ENCODE assay signal across 9 mouse cellular contexts in the genomic region with DNA sequence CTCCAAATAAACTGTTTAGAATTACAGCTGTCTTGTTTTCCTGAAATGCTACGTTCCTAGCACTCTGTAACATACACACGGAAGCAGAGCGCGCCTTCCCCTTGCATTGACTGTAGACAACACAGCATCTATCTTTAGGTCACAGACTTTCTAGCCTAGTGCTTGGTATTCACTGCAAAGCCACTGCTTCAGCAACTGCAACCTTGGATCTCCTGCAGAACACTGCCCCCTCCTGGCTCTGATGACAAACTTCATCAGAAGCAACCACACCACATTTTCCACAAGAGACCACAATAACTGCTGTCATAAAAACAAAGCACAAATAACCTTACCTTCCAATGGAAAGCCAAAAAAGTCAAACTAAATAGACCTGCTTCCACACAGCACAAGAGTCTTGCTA. TPM values are rescaled to one million over a fixed set of nuclear protein-coding genes. Genes with fewer than 3 reads are reported as not detected.
A peak's percentile ranks its signal among the peaks of the same experiment; 100 is the strongest.
DNase-seq lines count a peak whose midpoint lies in the region; ATAC-seq and TF ChIP-seq lines count a peak whose summit lies in the region.
"Had no signal": no experiment of that assay in that cellular context is flagged by ENCODE, and none has a peak within 500 bp of the region (broad histone marks: within the 10 kb centered on the region; RNA-seq: fewer than 3 reads in every experiment).

No protein-coding gene starts in this region.

- no peak overlapping the region for H3K4me3 ChIP-seq in thymus, adult 2 months (ENCODE audit: control insufficient read depth, insufficient read depth, low read length)
- H3K4me3 ChIP-seq in bone marrow, adult 2 months (replicated peaks; ENCODE audit: control insufficient read depth, low read depth, low read length): no peak overlapping the region
- no peak overlapping the region for H3K4me3 ChIP-seq in embryonic fibroblast, embryonic 13.5 days (ENCODE audit: insufficient read depth, low read length)
- no peak overlapping the region for H3K4me3 ChIP-seq in hindbrain, embryonic 11.5 days (ENCODE audit: low read depth, low read length)
- no peak overlapping the region for H3K4me3 ChIP-seq in limb, embryonic 10.5 days

- H3K9ac ChIP-seq in hindbrain, embryonic 11.5 days (ENCODE audit: low read depth, low read length): no peak overlapping the region

- H3K27me3 ChIP-seq in thymus, adult 2 months (ENCODE audit: control insufficient read depth, insufficient read depth, low read length): no peaks in the 10 kb centered on the region
- H3K27me3 ChIP-seq in hindbrain, embryonic 11.5 days (ENCODE audit: control insufficient read depth, insufficient read depth, low read length): no peaks in the 10 kb centered on the region
- H3K27me3 ChIP-seq in limb, embryonic 10.5 days (ENCODE audit: low read depth, poor library complexity, severe bottlenecking): no peaks in the 10 kb centered on the region

- H3K36me3 ChIP-seq in thymus, adult 2 months (ENCODE audit: control insufficient read depth, insufficient read depth, low read length): peaks cover 10% of the 10 kb centered on the region
- H3K36me3 ChIP-seq in hindbrain, embryonic 11.5 days (ENCODE audit: control insufficient read depth, insufficient read depth, low read length): no peaks in the 10 kb centered on the region
- peaks cover 13% of the 10 kb centered on the region for H3K36me3 ChIP-seq in limb, embryonic 10.5 days

- DNase-seq in thymus, adult 2 months: peak; percentile 62
- DNase-seq in thymus, adult 18-20 months: no peak
- DNase-seq in hindbrain, embryonic 11.5 days (ENCODE audit: low spot score): peak; percentile 73
- DNase-seq in limb, embryonic 10.5 days (ENCODE audit: low spot score): peak; percentile 60
- peak; percentile 20 to 45 for DNase-seq in natural killer cell, adult 2 months (ENCODE audit: low spot score in 2 of 2)
- DNase-seq in thymus, postnatal 36 days: peak; percentile 22 to 35

- TF ChIP-seq CTCF in thymus, adult 2 months (IDR thresholded peaks at IDR 0.05; ENCODE audit: borderline replicate concordance, control insufficient read depth, extremely low read depth, insufficient read depth, low read length, poor library complexity): no peak
- peak; percentile 70 for TF ChIP-seq CTCF in bone marrow, adult 2 months (IDR thresholded peaks at IDR 0.05; ENCODE audit: control insufficient read depth, insufficient read depth, low read length)
- TF ChIP-seq CTCF in embryonic fibroblast, embryonic 13.5 days (IDR thresholded peaks at IDR 0.05; ENCODE audit: borderline replicate concordance, insufficient read depth, low read length): peak; percentile 44; the same call in 1 of the 2 replicates

- H3K27ac ChIP-seq in thymus, adult 2 months (ENCODE audit: control insufficient read depth, insufficient read depth, low read length): no peak overlapping the region
- H3K27ac ChIP-seq in bone marrow, adult 2 months (ENCODE audit: control insufficient read depth, insufficient read depth, low read depth, low read length, poor library complexity): no peak overlapping the region
- no peak overlapping the region for H3K27ac ChIP-seq in embryonic fibroblast, embryonic 13.5 days (ENCODE audit: insufficient read depth, low read length)
- H3K27ac ChIP-seq in hindbrain, embryonic 11.5 days (ENCODE audit: low read depth, low read length): no peak overlapping the region
- H3K27ac ChIP-seq in limb, embryonic 10.5 days: no peak overlapping the region
- H3K27ac ChIP-seq: macrophage had no signal

- no peaks in the 10 kb centered on the region for H3K4me1 ChIP-seq in thymus, adult 2 months (replicated peaks; ENCODE audit: control insufficient read depth, insufficient read depth, low read length)
- peaks cover 2% of the 10 kb centered on the region; the same call in 1 of the 2 replicates for H3K4me1 ChIP-seq in bone marrow, adult 2 months (ENCODE audit: control insufficient read depth, insufficient read depth, low read length)
- H3K4me1 ChIP-seq in embryonic fibroblast, embryonic 13.5 days (ENCODE audit: control insufficient read depth, insufficient read depth, low read length): no peaks in the 10 kb centered on the region
- H3K4me1 ChIP-seq in hindbrain, embryonic 11.5 days (replicated peaks; ENCODE audit: control insufficient read depth, insufficient read depth, low read length): no peaks in the 10 kb centered on the region
- H3K4me1 ChIP-seq in limb, embryonic 10.5 days: no peaks in the 10 kb centered on the region

- ATAC-seq in hindbrain, embryonic 11.5 days (ENCODE audit: low FRiP score): peak; percentile 47

- TF ChIP-seq POLR2A in thymus, adult 2 months (IDR thresholded peaks at IDR 0.05; ENCODE audit: control insufficient read depth, extremely low read depth, insufficient read depth, low read length, poor library complexity): no peak
- TF ChIP-seq POLR2A in bone marrow, adult 2 months (IDR thresholded peaks at IDR 0.05; ENCODE audit: borderline replicate concordance, control insufficient read depth, low read depth, low read length): no peak
- TF ChIP-seq POLR2A in embryonic fibroblast, embryonic 13.5 days (IDR thresholded peaks at IDR 0.05; ENCODE audit: low read depth, low read length): no peak

- H3K4me2 ChIP-seq in hindbrain, embryonic 11.5 days (replicated peaks; ENCODE audit: low read depth, low read length): no peak overlapping the region

- H3K9me3 ChIP-seq in hindbrain, embryonic 11.5 days (ENCODE audit: control insufficient read depth, low read length): no peaks in the 10 kb centered on the region
- no peaks in the 10 kb centered on the region for H3K9me3 ChIP-seq in limb, embryonic 10.5 days (replicated peaks)

- 61% methylated on average over 4 of the region's 4 CpGs for WGBS in thymus, adult 2 months
- WGBS in bone marrow, adult 2 months: 62% methylated on average over 4 of the region's 4 CpGs
- WGBS in hindbrain, embryonic 11.5 days: 80% methylated on average over 4 of the region's 4 CpGs
- WGBS in limb, embryonic 10.5 days: 74% methylated on average over 4 of the region's 4 CpGs

RNA-seq across cellular contexts. Expression of gene Tbpl1, which starts 17.2 kb away (rescaled TPM):
- 53.6 and 67.3 TPM in 2 replicates for polyA plus RNA-seq in thymus, adult 2 months (2012; rRNA removed)
- polyA plus RNA-seq in bone marrow, adult 2 months (2011; ENCODE audit: insufficient read depth, insufficient read length, low replicate concordance, missing spikeins): 13.4 and 29.2 TPM in 2 replicates
- 53.2 and 54.7 TPM in 2 replicates for polyA plus RNA-seq in embryonic fibroblast, embryonic 13.5 days (2011; ENCODE audit: insufficient read length, low read depth, missing spikeins)
- polyA plus RNA-seq in hindbrain, embryonic 11.5 days (2014; fragmentation: Nextera tagmentation; extraction: Ambion mirVana): 125 and 128 TPM in 2 replicates
- polyA plus RNA-seq in limb, embryonic 10.5 days (2016; fragmentation: Nextera tagmentation; extraction: Ambion mirVana): 73.3 and 78.9 TPM in 2 replicates

Comparison
In these comparisons a context has a peak if more than half of its experiments do, and no peak if none do; other contexts are left out.
1. DNase-seq: peak in thymus, adult 2 months (single experiment), hindbrain, embryonic 11.5 days (single experiment), limb, embryonic 10.5 days (single experiment), natural killer cell, adult 2 months (2 of 2) and thymus, postnatal 36 days (2 of 2); none in thymus, adult 18-20 months (0 of 2).